ENCODE assay signal across 19 mouse cellular contexts in the genomic region with DNA sequence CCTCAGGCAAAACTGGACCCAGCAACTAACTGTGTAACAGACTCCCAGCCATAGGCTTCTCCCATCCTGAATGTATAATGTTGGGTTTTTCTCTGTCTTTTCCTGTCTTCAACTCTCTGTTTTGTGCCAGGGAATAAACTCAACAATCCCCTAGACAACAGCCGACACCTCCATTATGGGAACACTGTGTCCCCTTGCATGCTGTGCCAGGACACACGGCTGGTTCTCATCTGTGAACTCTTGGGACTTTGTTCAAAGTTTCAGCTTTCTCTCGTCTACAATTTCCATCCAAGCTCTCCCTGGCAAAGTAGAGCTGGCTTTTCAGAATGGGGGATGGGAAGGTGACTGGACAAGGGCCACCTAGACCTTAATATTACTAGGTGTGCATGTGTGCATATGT. TPM values are rescaled to one million over a fixed set of nuclear protein-coding genes. Genes with fewer than 3 reads are reported as not detected.
DNase-seq lines count a peak whose midpoint lies in the region; ATAC-seq and TF ChIP-seq lines count a peak whose summit lies in the region.
"Had no signal": no experiment of that assay in that cellular context is flagged by ENCODE, and none has a peak within 500 bp of the region (broad histone marks: within the 10 kb centered on the region; RNA-seq: fewer than 3 reads in every experiment).

No protein-coding gene starts in this region.

- H3K4me1 ChIP-seq in forebrain, postnatal 0 days (ENCODE audit: insufficient read depth) = peaks cover 18% of the 10 kb centered on the region
- H3K4me1 ChIP-seq in forebrain, embryonic 12.5 days = peaks cover 28% of the 10 kb centered on the region
- peaks cover 64% of the 10 kb centered on the region for H3K4me1 ChIP-seq in midbrain, embryonic 10.5 days
- peaks cover 25% of the 10 kb centered on the region for H3K4me1 ChIP-seq in midbrain, embryonic 16.5 days (ENCODE audit: control insufficient read depth, insufficient read depth, low read length)

- H3K4me3 ChIP-seq in forebrain, postnatal 0 days (ENCODE audit: low read depth, low read length) = no peak overlapping the region
- H3K4me3 ChIP-seq in forebrain, embryonic 12.5 days (replicated peaks) = no peak overlapping the region
- no peak overlapping the region for H3K4me3 ChIP-seq in midbrain, embryonic 10.5 days
- no peak overlapping the region for H3K4me3 ChIP-seq in midbrain, embryonic 16.5 days (ENCODE audit: low read depth, low read length)
- H3K4me3 ChIP-seq: heart, embryonic 13.5 days; midbrain, embryonic 12.5 days had no signal

- H3K36me3 ChIP-seq in forebrain, postnatal 0 days (ENCODE audit: insufficient read depth) = no peaks in the 10 kb centered on the region
- H3K36me3 ChIP-seq in forebrain, embryonic 12.5 days (replicated peaks) = no peaks in the 10 kb centered on the region
- H3K36me3 ChIP-seq in midbrain, embryonic 10.5 days = no peaks in the 10 kb centered on the region
- no peaks in the 10 kb centered on the region for H3K36me3 ChIP-seq in midbrain, embryonic 16.5 days (ENCODE audit: control insufficient read depth, insufficient read depth, low read length)
- H3K36me3 ChIP-seq: heart, embryonic 13.5 days; midbrain, embryonic 12.5 days had no signal

- no peaks in the 10 kb centered on the region for H3K9me3 ChIP-seq in forebrain, postnatal 0 days (ENCODE audit: low read length)
- H3K9me3 ChIP-seq in forebrain, embryonic 12.5 days = no peaks in the 10 kb centered on the region
- no peaks in the 10 kb centered on the region for H3K9me3 ChIP-seq in midbrain, embryonic 10.5 days (replicated peaks)
- H3K9me3 ChIP-seq in midbrain, embryonic 16.5 days (replicated peaks; ENCODE audit: control insufficient read depth, low read length, poor library complexity, severe bottlenecking) = no peaks in the 10 kb centered on the region
- H3K9me3 ChIP-seq: heart, embryonic 13.5 days; midbrain, embryonic 12.5 days had no signal

- H3K27me3 ChIP-seq in forebrain, postnatal 0 days (ENCODE audit: insufficient read depth, low read length) = no peaks in the 10 kb centered on the region
- peaks cover 54% of the 10 kb centered on the region for H3K27me3 ChIP-seq in forebrain, embryonic 12.5 days
- H3K27me3 ChIP-seq in midbrain, embryonic 10.5 days (ENCODE audit: low read depth, poor library complexity, severe bottlenecking) = peaks cover 20% of the 10 kb centered on the region
- no peaks in the 10 kb centered on the region for H3K27me3 ChIP-seq in midbrain, embryonic 16.5 days (ENCODE audit: control insufficient read depth, insufficient read depth, low read depth, low read length)

- H3K9ac ChIP-seq in forebrain, postnatal 0 days = no peak overlapping the region
- H3K9ac ChIP-seq in forebrain, embryonic 12.5 days = no peak overlapping the region
- no peak overlapping the region for H3K9ac ChIP-seq in midbrain, embryonic 16.5 days (ENCODE audit: low read depth, low read length)
- H3K9ac ChIP-seq: heart, embryonic 13.5 days; midbrain, embryonic 12.5 days had no signal

- no peak overlapping the region for H3K4me2 ChIP-seq in forebrain, postnatal 0 days (ENCODE audit: low read depth)
- H3K4me2 ChIP-seq in forebrain, embryonic 12.5 days = no peak overlapping the region
- no peak overlapping the region for H3K4me2 ChIP-seq in midbrain, embryonic 16.5 days (ENCODE audit: low read length)
- H3K4me2 ChIP-seq: heart, embryonic 13.5 days had no signal

- no peak for DNase-seq in forebrain, postnatal 0 days
- DNase-seq in heart, postnatal 10 days = peak; percentile 30 to 32
- DNase-seq in heart, postnatal 25 days (ENCODE audit: low spot score) = no peak
- no peak for DNase-seq in midbrain, embryonic 10.5 days (ENCODE audit: low spot score)
- DNase-seq in lung, postnatal 4 days = peak; percentile 18 to 63
- no peak for DNase-seq in embryo, embryonic 10.5 days (ENCODE audit: low spot score)
- DNase-seq: adrenal gland, adult 8-10 months; cerebellum, adult 2 months; kidney, adult 11 months; kidney, postnatal 10 days; thymus, postnatal 14 days had no signal

- intact Hi-C loops in heart, postnatal 10 days (cut with DNase I) = no loop called here
- intact Hi-C loops in heart, postnatal 25 days (cut with DNase I) = no loop called here

- TF ChIP-seq CTCF in forebrain, postnatal 0 days (IDR thresholded peaks at IDR 0.05; ENCODE audit: low read depth) = no peak

- H3K27ac ChIP-seq in forebrain, postnatal 0 days (ENCODE audit: low read depth, low read length) = peak overlapping the region; percentile 35
- no peak overlapping the region for H3K27ac ChIP-seq in forebrain, embryonic 12.5 days
- peak overlapping the region; percentile 64; the same call in 1 of the 2 replicates for H3K27ac ChIP-seq in midbrain, embryonic 10.5 days (replicated peaks)
- no peak overlapping the region for H3K27ac ChIP-seq in midbrain, embryonic 16.5 days (ENCODE audit: low read length)
- H3K27ac ChIP-seq: heart, embryonic 13.5 days; midbrain, embryonic 12.5 days had no signal

- WGBS in forebrain, postnatal 0 days = 48% methylated on average over 3 of the region's 3 CpGs
- 76% methylated on average over 3 of the region's 3 CpGs for WGBS in forebrain, embryonic 12.5 days
- 80% methylated on average over 3 of the region's 3 CpGs for WGBS in midbrain, embryonic 10.5 days
- 63% methylated on average over 3 of the region's 3 CpGs for WGBS in midbrain, embryonic 16.5 days

- no peak for ATAC-seq in forebrain, postnatal 0 days
- no peak for ATAC-seq in forebrain, embryonic 12.5 days (ENCODE audit: low FRiP score)
- ATAC-seq in midbrain, embryonic 16.5 days = no peak
- ATAC-seq: activated CD4-positive, CD25-positive, alpha-beta regulatory T cell, adult 4 months had no signal

RNA-seq across cellular contexts. Expression of a gene that starts 56.1 kb away (rescaled TPM):
- 2.0 and 2.6 TPM in 2 replicates for total RNA-seq in forebrain, postnatal 0 days (2014; rRNA removed)
- polyA plus RNA-seq in forebrain, postnatal 0 days (2015; fragmentation: Nextera tagmentation; extraction: Ambion mirVana) = 6.6 and 8.2 TPM in 2 replicates
- 3.7 TPM in 2 replicates for polyA plus RNA-seq in forebrain, embryonic 12.5 days (2016; fragmentation: Nextera tagmentation; extraction: Ambion mirVana)
- under 1 TPM; 0.07 to 0.36 TPM for total RNA-seq in heart, postnatal 10 days (2021)
- total RNA-seq in heart, postnatal 25 days (2021) = not detected
- 4.2 and 4.4 TPM in 2 replicates for polyA plus RNA-seq in midbrain, embryonic 10.5 days (2016; fragmentation: Nextera tagmentation; extraction: Ambion mirVana)
- polyA plus RNA-seq in midbrain, embryonic 16.5 days (2015; fragmentation: Nextera tagmentation; extraction: Ambion mirVana) = 3.5 and 3.6 TPM in 2 replicates
- total RNA-seq: liver, adult 2 months; monocyte, adult 5-6 weeks; neutrophil, adult 5-6 weeks had no signal
- polyA plus RNA-seq: activated CD4-positive, CD25-positive, alpha-beta regulatory T cell, adult 4 months; liver, adult 2 months had no signal

Comparison
In these comparisons a context has a peak if more than half of its experiments do, and no peak if none do; other contexts are left out.
1. DNase-seq: peak in heart, postnatal 10 days (2 of 2) and lung, postnatal 4 days (2 of 2); none in forebrain, postnatal 0 days (single experiment), heart, postnatal 25 days (single experiment), midbrain, embryonic 10.5 days (single experiment) and embryo, embryonic 10.5 days (single experiment).
2. H3K27ac ChIP-seq: peak in forebrain, postnatal 0 days (single experiment) and midbrain, embryonic 10.5 days (single experiment); none in forebrain, embryonic 12.5 days (single experiment) and midbrain, embryonic 16.5 days (single experiment).